Mouse (Mus musculus) stomach, embryonic 14.5 days (tissue): Measurements from ENCODE around the gene Sema4b. TPM values are rescaled to one million over a fixed set of nuclear protein-coding genes. Genes with fewer than 3 reads are reported as not detected.
A peak's percentile ranks its signal among the peaks of the same experiment; 100 is the strongest.

Source experiments
- ATAC-seq: fragments of 200-750 bp; cut with Nextera tagmentation; 2 replicates; pipeline ENCODE4 v1.8.0; 2017; ENCODE audit warnings: low read depth, moderate TSS enrichment; ENCODE audit not compliant: insufficient number of reproducible peaks, insufficient read depth, low FRiP score
- H3K27ac ChIP-seq: fragments of 300-500 bp; sonication (generic); 2 replicates; pipeline ENCODE4 v1.5.1; 2014; ENCODE audit warnings: mild to moderate bottlenecking, low read length, moderate library complexity, mixed read lengths
- H3K27me3 ChIP-seq: fragments of 300-500 bp; sonication (generic); 2 replicates; pipeline ENCODE4 v1.6.1; 2014; ENCODE audit warnings: low read length, control low read depth, mixed read lengths; ENCODE audit not compliant: control insufficient read depth, insufficient read depth
- H3K36me3 ChIP-seq: fragments of 300-500 bp; sonication (generic); 2 replicates; pipeline ENCODE4 v1.6.1; 2014; ENCODE audit warnings: mild to moderate bottlenecking, control low read depth, low read length, moderate library complexity, mixed read lengths; ENCODE audit not compliant: control insufficient read depth, insufficient read depth
- H3K4me1 ChIP-seq: fragments of 300-500 bp; sonication (generic); 2 replicates; pipeline ENCODE4 v1.6.1; 2014; ENCODE audit warnings: low read length, control low read depth, mixed read lengths; ENCODE audit not compliant: control insufficient read depth, insufficient read depth
- H3K4me2 ChIP-seq: fragments of 300-500 bp; sonication (generic); replicated peaks from 2 replicates; pipeline ENCODE4 v1.6.1; 2014; ENCODE audit warnings: low read depth, low read length, control low read depth
- H3K4me3 ChIP-seq: fragments of 300-500 bp; sonication (generic); 2 replicates; pipeline ENCODE4 v1.5.1; 2014; ENCODE audit warnings: low read depth, low read length, control low read depth
- H3K9ac ChIP-seq: fragments of 300-500 bp; sonication (generic); replicated peaks from 2 replicates; pipeline ENCODE4 v1.6.1; 2014; ENCODE audit warnings: low read depth, mild to moderate bottlenecking, control low read depth, low read length, moderate library complexity, mixed read lengths
- H3K9me3 ChIP-seq: fragments of 300-500 bp; sonication (generic); 2 replicates; pipeline ENCODE4 v1.6.1; 2016; ENCODE audit warnings: low read depth, low read length, control low read depth; ENCODE audit not compliant: control insufficient read depth
- WGBS: fragments of 180-500 bp; shearing (Covaris S2); extraction: QIAGEN DNeasy Blood & Tissue Kit; methylation state at CpG from one replicate; pipeline ENCODE4 v1.1.7; 2014; 5-methylcytosine and 5-hydroxymethylcytosine counted together
- polyA plus RNA-seq: library from polyadenylated mRNA; unstranded; fragments of >200 nt; fragmentation: Nextera tagmentation; extraction: Ambion mirVana; gene quantifications from 2 replicates; pipeline ENCODE4 v1.2.1, GENCODE M21; 2014

Gene Sema4b
- polyA plus RNA-seq, 1 experiment from 2014 or later, result 23.4 TPM

- Histone ChIP-seq H3K36me3 (no peaks in the 10 kb centered on the region), H3K27me3 (no peaks in the 10 kb centered on the region), H3K27ac (no peak overlapping the region), H3K4me1 (peaks cover 5% of the 10 kb centered on the region; the same call in 1 of the 2 replicates), H3K9me3 (no peaks in the 10 kb centered on the region), H3K9ac (no peak overlapping the region), H3K4me3 (no peak overlapping the region), H3K4me2 (no peak overlapping the region)
- WGBS, result 92% methylated on average over 8 of the region's 8 CpGs
- ATAC-seq, result no peak
Observed at GRCm38 (mm10) chr7:80152756-80153155, 33.9 kb upstream of the Sema4b start.

- H3K4me1 ChIP-seq, result peaks cover 2% of the 10 kb centered on the region; the same call in 1 of the 2 replicates
- H3K9ac ChIP-seq, result no peak overlapping the region
- no peak overlapping the region for H3K27ac ChIP-seq
- no peaks in the 10 kb centered on the region for H3K9me3 ChIP-seq
- H3K36me3 ChIP-seq, result no peaks in the 10 kb centered on the region
- no peak overlapping the region for H3K4me3 ChIP-seq
- no peaks in the 10 kb centered on the region for H3K27me3 ChIP-seq
- no peak for ATAC-seq
- 86% methylated on average over 3 of the region's 3 CpGs for WGBS
- no peak overlapping the region for H3K4me2 ChIP-seq
Observed at GRCm38 (mm10) chr7:80154689-80155088, 32.0 kb upstream of the Sema4b start.

- ATAC-seq, result no peak; the same call in 1 of the 2 replicates
- H3K27ac ChIP-seq, result no peak overlapping the region
- no peaks in the 10 kb centered on the region for H3K36me3 ChIP-seq
- H3K4me1 ChIP-seq, result peaks cover 6% of the 10 kb centered on the region
- 39% methylated on average over 13 of the region's 13 CpGs for WGBS
- H3K4me2 ChIP-seq, result no peak overlapping the region
- H3K9ac ChIP-seq, result no peak overlapping the region
- no peak overlapping the region for H3K4me3 ChIP-seq
- no peaks in the 10 kb centered on the region for H3K9me3 ChIP-seq
- H3K27me3 ChIP-seq, result no peaks in the 10 kb centered on the region
Observed at GRCm38 (mm10) chr7:80156711-80157227, 29.9 kb upstream of the Sema4b start.

DNA sequence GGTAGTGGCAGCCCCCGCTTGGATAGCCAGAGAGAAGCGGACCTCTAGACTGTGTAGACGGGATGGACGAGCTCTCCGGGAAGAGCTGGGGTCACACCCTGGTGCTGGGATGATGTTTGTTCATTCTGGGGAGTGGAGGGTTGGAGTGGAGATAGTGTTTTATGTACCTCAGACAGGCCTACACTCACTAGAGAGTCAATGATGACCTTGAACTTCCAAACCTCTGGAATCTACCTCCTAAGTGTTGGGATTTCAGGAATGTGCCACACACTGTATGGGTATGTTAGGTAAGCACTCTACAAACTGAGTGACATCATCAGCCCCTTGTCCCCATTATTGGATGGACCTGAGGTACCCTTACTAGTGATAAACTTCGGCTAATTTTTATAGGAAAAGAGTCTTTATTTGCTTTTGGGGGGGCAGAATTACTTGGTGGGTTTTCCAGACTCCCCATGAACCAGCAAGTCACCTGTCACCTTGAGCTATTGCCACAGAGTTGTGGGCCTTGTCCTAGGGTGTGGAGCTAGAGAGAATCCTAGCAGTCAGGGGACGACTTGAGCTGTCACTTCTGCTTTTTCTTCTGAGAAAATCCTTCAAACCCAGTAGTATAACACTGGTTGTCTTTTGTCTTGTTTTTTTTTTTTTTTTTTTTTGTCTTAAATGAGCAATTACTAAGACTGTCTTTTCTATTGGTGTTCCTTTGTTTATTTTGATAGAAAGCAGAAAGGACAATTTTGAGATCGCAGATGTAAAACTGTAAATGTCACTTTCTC is 28.0 kb upstream of the Sema4b start:
- Histone ChIP-seq H3K36me3 (no peaks in the 10 kb centered on the region), H3K9me3 (no peaks in the 10 kb centered on the region), H3K27me3 (no peaks in the 10 kb centered on the region), H3K4me1 (peaks cover 6% of the 10 kb centered on the region), H3K4me3 (no peak overlapping the region), H3K4me2 (no peak overlapping the region), H3K27ac (no peak overlapping the region), H3K9ac (no peak overlapping the region)
- 79% methylated on average over 8 of the region's 8 CpGs for WGBS
- ATAC-seq, result no peak

GRCm38 (mm10) chr7:80160293-80160944 is 26.2 kb upstream of the Sema4b start:
- Histone ChIP-seq H3K9me3 (no peaks in the 10 kb centered on the region), H3K4me3 (no peak overlapping the region), H3K4me1 (peaks cover 6% of the 10 kb centered on the region), H3K4me2 (no peak overlapping the region), H3K36me3 (no peaks in the 10 kb centered on the region), H3K9ac (no peak overlapping the region), H3K27ac (peak overlapping the region; percentile 88), H3K27me3 (no peaks in the 10 kb centered on the region)
- ATAC-seq, result peak; percentile 70
- WGBS, result 39% methylated on average over 7 of the region's 7 CpGs

DNA sequence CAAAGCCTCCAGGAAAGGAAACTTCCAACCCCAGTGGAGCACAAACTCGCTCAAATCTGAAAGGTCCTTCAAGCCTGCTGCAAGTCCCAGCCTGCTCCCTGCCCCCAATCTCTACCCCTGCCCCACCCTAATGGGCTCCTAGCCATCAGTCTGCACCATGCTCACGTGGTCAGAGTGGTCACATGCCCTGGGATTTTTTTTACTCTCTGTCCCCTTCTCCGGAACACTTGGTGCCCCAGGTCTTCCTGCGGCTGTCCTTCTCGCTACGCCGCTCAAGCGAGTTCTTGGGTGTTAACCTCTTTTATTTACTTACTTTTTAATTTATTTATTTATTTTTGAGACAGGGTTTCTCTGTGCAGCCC is 25.7 kb upstream of the Sema4b start:
- H3K4me2 ChIP-seq, result no peak overlapping the region
- H3K9me3 ChIP-seq, result no peaks in the 10 kb centered on the region
- peak overlapping the region; percentile 88; the same call in 1 of the 2 replicates for H3K27ac ChIP-seq
- no peaks in the 10 kb centered on the region for H3K27me3 ChIP-seq
- peaks cover 6% of the 10 kb centered on the region for H3K4me1 ChIP-seq
- peak; percentile 47; the same call in 1 of the 2 replicates for ATAC-seq
- H3K9ac ChIP-seq, result no peak overlapping the region
- no peak overlapping the region for H3K4me3 ChIP-seq
- H3K36me3 ChIP-seq, result no peaks in the 10 kb centered on the region
- WGBS, result 62% methylated on average over 8 of the region's 8 CpGs

GRCm38 (mm10) chr7:80165432-80165831 is 21.2 kb upstream of the Sema4b start:
- Histone ChIP-seq H3K36me3 (no peaks in the 10 kb centered on the region), H3K9me3 (no peaks in the 10 kb centered on the region), H3K27me3 (no peaks in the 10 kb centered on the region), H3K4me2 (no peak overlapping the region), H3K4me3 (no peak overlapping the region), H3K27ac (no peak overlapping the region), H3K9ac (no peak overlapping the region), H3K4me1 (peaks cover 5% of the 10 kb centered on the region; the same call in 1 of the 2 replicates)
- 66% methylated on average over 5 of the region's 5 CpGs for WGBS
- no peak for ATAC-seq

- H3K9me3 ChIP-seq, result no peaks in the 10 kb centered on the region
- H3K4me3 ChIP-seq, result no peak overlapping the region
- WGBS, result 46% methylated on average over 7 of the region's 7 CpGs
- no peaks in the 10 kb centered on the region for H3K27me3 ChIP-seq
- no peak overlapping the region for H3K4me2 ChIP-seq
- no peak overlapping the region for H3K9ac ChIP-seq
- H3K4me1 ChIP-seq, result peaks cover 4% of the 10 kb centered on the region; the same call in 1 of the 2 replicates
- peak; percentile 88 for ATAC-seq
- H3K36me3 ChIP-seq, result no peaks in the 10 kb centered on the region
- no peak overlapping the region for H3K27ac ChIP-seq
Observed at GRCm38 (mm10) chr7:80166740-80167139, 19.9 kb upstream of the Sema4b start.
